Mouse (Mus musculus): Measurements from ENCODE around the gene Efnb2.

Gene Efnb2

GRCm38 (mm10) chr8:8568215-8568773 is 92.7 kb downstream of the Efnb2 start:
- no peak for DNase-seq
